Mouse (Mus musculus) monocyte, adult 2 months (primary cell): ENCODE data around the gene Itih5.

Source experiments
- DNase-seq, 2 experiments: peaks; one replicate each; pipeline ENCODE4 v3.0.0; 2022; ENCODE audit warnings: low spot score in 2 of 2, low read depth in 1 of 2

Gene Itih5

DNA sequence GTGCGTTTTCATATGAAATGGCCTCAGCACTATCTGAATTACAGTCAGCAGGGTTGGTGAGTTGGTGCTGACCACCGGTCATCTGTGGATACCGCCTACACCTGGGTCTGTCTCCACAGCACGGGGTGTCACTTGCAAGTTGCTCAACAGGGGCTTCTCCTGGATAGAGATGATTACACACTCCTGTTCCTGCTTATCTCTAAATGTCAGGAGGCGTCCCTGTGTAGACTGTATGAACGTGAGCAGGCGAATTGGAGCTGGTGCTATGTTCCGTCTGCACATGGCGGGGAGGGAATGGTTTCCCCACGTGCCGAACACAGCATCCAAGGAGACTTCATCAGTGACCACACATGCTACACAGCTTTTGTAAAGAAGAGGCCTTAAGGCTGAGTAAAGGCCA lies 13.9 kb downstream of the Itih5 start:
- DNase-seq: no peak

DNA sequence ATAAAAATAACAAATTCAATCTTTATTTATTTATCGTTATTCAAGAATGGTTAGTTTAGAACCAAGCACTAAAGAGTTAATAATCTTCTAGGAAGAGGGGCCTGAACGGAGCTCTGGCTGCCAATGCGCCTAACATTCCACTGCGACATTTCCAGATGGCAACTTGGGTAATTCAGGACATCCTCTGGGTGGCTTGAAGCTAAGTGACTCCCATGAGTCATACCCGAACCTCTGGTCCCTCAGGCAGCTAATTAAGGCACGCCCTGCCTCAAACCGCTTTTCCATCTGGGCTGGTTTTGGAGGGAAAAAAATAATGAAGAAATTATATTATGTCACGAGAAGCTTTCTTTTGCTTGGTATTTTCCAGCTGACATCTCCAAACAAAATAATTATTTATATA lies 14.6 kb downstream of the Itih5 start:
- DNase-seq: no peak

DNA sequence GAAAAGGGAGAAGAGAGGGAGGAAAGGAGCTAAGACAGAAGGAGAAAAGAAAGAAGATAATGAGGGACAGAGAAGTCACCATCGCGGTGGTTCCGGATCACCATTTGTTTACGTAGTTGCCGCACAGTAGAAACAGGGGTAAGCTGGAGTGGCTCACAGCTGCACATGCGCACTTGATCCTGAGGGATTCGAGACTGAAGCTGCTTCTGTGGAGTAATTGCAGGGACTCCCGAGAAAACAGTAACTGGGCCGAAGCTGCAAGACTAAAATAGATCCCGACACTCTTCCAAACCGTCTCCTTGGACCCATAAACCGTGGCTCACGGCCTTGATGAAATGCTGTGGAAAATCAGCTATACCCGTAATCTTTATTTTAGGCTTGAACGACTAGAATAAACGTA lies 16.6 kb downstream of the Itih5 start:
- DNase-seq: no peak

DNA sequence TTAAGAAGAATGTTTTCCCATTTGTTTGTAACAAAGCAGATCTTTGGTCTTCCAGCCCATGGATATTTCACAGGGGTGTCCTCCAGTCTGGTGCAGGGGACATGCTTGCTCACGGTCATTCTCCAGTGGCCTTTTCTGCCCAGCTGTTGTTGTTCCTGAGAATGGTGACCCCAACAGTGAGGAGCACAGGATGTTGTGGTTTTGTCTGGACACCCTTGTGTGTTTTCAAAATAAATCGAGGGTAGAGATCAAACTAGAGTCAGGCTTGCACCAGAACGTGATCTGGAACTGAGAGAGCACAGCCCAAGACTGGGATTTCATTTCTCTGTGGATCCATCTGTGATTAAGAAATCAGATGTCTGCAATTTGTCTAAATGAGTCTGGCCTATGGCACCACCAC lies 40.2 kb downstream of the Itih5 start:
- DNase-seq: no peak

DNA sequence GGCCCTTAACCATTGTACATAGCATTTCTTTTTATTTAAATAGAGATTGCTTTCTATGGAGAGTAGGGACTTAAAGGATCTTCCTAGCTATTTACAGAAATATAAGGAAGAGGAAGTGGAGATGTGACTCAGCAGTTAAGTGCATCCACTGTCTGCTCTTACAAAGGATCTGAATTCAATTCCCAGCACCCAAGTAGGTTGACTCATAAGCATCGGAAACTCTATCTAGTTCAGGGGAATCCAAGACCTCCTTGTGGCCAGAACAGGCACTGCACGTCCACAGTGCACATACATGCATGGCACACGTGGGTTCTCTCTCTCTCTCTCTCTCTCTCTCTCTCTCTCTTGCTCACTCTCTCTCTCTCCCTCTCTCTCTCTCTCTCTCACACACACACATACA lies 41.8 kb downstream of the Itih5 start:
- DNase-seq: no peak

DNA sequence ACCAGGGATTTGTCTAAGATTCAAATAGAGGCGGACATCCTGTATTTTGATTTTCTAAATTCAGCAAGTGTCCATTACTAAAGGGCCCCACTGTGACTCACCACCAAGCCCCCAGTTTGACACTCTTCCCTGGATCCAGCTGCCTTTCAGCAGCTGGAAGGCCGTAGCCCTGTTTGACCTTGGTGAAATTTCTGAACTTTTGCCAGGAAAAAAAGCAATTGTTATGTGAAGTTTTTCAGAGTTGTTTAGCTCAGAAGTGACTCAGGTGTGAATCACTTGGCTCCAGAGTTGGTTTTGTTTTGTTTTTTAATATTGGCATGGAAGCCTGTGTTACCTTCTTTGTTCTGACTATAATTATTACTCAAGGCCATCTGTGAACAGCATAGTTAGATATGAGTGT lies 46.0 kb downstream of the Itih5 start:
- no peak for DNase-seq

DNA sequence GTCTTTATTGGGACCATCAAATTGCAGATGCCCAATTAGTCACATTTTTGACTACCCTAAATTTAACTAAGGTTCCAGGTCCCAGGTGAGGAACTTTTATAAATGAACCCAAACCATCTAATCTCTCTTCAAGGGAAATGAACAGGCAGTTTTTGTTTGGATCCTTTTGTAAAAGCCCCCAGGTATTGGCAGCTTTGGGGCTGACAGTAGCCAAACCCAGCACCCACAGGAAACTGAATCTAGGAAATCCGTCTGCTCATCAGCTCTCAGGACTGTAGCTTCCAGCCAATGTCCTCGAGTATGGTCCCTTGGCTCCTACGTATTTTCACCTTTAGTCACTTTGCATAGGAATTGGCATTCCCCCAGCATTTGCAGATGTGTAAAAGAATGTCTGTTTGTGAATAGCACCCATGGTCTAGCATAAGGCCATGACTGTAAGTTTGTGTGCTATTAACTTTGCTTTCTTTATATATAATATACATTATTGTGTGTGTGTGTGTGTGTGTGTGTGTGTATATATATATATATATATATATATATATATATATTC lies 47.4 kb downstream of the Itih5 start:
- no peak for DNase-seq

DNA sequence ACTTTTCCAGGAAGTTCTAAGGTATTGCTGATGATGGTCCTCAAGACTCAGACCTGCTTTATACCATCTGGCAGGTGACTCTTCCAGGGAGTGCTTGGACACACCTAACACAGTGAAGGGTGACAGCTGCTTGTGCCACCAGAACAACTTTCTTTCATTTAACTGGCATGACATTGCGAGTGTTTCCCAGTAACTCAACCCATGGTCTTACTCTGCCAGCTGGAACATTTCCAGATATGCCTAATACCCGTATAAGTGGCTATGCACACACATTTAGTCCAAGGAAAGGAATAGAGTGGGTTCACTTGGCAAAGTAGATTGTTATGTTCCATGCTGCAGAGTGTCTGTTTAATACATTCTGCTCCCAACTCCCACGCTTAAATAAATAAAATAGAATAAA lies 50.9 kb downstream of the Itih5 start:
- no peak for DNase-seq

DNA sequence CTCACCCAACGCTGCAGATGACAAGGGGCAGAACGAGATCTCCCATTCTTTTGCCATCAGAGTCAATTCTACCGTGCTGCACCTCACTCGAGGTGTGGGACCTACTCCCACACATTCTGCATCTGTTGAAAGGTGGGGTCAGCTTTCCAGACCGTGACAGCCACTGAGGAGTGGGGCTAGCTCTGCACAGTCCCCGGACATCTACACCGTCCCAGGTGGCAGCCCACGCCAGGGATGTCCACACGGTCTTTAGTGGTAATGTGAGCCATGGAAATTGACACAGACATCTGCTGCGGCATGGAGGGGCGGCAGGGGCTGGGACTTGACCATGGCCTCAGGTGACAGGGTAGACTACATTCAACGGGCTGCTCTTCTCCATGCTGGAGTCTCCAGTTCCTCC lies 60.1 kb downstream of the Itih5 start:
- no peak for DNase-seq

DNA sequence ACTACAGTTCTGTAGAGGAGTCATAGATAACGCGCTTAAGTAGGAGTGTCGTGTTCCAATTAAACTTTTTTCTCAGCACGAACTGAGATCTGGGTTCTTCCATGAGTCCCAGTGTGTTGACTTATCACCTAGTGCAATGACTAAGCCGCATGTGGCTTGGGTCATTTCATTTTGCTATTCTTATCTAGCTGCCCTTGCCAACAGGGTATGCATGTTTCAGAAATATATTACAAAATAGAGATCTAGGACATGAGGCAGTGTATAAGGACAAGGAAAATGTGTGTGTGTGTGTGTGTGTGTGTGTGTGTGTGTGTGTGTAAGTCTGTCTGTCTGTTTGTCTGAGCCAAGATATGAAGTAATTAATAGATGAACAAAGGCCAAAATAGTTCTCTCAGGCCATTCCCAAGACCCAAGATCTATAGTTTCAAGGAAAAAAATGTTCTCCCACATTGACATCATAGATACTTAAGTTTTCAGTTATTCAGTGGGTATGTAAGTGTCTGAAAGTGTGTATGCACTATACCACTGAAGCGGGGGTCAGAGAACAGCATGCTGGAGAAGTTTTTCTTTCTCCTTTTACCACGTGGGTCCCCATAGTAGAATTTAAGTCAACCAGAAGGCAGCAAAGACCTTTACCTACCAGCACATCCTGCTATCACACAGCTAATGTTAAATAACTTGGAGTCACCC lies 62.6 kb downstream of the Itih5 start:
- no peak for DNase-seq

DNA sequence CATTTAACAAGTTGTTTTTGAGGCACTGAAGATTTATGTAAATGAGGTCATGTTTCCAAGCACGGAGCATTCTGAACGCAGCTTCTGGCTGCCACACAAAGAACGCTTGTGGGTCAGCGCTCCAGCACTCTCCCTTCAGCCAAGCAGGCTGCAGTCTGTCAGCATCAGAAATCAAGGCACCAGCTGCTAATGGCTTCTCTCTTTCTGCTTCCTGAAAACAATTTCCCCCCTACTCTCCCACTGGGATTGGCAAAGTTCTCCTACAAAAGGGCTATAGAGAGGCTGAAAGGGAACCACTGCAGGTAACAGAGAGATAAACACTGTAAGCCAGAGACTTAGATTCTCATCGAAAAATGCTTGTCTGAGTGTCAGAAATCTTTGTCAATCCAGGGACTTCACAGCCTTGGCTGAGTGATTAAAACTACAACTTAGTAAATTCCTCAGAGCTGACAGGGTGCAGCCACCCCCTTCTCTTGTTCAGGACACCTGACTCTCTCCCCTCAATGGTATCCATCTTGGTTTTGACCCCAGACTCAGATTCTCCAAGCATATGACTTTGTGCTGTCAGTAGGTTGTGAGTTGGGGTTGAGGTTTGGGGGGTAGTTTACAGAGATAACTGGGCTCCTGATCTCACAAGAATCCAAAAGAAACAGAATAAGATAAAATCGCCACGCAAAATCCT lies 63.3 kb downstream of the Itih5 start:
- no peak for DNase-seq

DNA sequence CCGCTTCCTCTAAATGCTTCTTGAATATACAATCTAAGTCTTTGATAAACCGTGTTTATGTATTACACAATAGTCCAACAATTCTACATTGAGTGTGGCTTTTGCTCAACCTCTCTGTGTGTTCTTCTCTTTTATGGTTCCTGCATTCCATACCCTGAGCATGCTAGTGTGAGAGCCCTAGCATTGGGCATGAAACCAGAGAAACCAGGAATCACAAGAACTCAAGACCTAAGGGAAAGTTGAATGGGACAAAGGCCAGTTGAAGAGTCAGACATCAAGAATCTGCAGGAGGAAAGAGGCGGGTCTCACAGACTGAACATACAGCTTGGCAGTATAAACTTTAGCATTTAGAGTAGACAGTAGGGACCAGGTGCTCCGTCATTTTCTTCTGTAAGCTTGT lies 68.5 kb downstream of the Itih5 start:
- DNase-seq: no peak

DNA sequence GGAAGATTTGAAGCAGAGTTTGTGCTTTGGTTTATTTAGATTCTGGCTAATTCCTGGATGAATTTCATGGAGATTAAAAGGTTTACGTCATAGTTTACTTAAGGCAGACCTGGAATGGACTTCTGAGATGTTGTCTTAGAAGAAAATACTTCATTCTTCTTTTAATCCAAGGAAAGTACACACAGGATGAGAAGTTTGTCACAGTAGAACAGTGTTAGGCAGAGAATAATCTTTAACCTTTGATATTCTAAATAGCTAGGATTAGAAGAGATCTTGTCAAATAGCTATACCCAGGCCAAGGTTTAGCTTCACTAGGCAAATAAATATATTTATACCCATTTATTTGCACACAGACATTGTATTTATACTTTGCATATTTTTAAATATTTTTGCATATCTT lies 73.5 kb downstream of the Itih5 start:
- DNase-seq: no peak

DNA sequence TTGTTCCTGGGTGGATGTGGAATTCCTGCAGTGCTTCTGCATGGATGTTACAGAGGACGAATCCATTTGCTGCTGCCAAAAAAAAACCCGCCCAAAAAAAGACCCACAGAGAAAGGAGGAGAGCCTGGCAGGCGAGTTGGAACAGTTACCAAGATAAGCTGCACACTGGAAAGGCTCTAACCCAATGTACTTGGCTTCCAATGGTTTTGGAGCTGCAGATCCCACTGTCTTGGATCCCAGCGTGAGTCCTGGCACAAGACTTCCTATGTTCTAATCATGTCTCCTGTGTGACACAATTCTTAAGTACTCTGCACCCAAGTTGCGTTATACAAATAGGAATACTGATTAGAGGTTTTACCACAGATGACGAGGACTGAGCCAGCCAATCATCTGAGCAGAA lies 78.6 kb downstream of the Itih5 start:
- no peak for DNase-seq

DNA sequence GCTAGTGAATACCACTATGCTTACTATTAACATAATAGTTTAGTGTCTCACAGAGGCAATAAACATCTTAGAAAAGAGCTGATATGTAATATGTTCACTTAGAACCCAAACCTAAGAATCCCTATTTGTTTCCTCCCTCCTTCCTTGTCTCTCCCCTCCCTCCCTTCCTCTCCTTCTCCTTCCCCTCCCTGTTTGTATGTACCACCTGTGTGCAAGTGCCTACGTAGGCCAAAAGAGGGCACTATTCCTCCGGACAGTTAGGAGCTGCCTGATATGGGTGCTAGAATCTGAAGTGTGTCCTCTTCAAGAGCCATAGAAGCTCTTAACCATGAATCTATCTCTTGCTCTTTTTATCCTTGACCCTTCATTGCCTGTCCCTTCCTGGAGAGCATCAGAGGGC lies 83.2 kb downstream of the Itih5 start:
- no peak for DNase-seq

DNA sequence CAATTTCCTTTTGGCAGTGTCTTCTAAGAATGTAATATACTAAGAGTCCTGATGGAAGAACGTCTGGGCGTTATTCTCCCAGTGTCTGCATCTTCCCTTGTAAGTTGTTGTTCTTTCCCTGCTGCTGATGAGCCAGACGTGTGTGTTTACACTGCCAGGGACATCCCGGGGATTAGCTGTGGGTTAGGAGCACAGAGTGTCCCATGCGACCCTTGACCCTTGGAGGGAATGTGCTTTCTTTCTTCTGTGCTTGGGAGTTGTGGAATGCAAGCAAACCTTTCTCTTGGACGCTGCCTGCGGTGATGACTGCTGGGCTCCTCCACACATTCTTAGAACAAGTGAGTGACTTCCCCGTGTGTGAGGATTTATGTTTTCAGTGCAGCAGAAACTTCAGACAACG lies 89.6 kb downstream of the Itih5 start:
- DNase-seq: no peak

DNA sequence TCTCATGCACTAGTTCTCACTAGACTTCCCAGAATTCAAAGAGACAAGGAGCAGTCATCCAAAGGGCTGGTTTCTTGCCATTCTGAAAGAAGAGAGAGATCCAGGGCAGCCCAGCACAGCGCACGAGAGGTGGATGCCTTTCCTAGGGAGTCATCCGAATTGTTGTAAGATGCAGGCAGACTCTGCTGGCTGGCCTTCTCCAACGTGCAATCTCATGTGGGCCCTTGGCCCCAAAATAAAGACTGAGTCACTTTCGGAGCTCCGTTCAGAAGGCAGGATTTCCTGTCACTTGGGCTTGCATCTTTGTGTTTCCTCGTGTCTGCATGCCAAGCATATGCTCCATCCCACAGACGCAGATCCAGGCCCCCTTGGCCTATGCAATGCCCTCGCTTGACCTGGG lies 97.1 kb downstream of the Itih5 start:
- no peak for DNase-seq

DNA sequence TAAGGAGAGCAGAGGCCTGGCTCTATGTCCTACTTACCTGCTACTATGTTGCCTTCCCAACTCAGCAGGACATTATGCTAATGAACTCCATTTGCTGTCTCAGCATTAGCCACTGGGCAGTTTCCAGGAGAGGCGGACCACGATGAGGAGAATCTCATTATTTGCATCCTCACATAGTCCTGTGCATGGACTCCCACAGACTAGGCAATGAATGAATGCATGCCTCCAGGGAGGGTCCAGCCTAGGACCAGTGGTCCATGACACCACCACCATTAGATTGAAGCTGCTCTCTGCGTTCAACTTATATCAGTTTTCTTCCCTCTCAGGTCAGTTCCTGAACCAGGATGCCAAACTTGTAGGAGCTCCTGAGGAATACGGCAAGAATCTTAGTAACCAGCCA lies 97.6 kb downstream of the Itih5 start:
- no peak for DNase-seq

DNA sequence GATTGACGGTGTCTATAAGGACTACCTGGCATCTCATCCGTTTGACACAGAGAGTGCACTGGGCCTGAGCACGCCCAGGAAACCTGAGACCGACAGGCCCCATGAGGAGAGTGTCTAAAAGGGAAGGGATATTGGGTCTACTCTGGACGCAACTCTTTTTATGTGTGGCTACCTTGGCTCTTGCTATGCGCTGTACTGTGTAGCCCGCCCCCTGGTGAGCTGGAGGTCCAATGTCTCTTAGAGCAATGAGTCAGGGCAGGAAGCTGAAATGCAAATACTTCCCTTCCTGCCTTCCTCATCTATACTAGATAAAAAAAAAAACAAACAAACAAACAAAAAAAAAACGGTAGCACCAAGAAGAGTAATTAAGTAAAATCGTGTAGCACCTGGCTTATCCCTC lies 98.1 kb downstream of the Itih5 start:
- DNase-seq: no peak

DNA sequence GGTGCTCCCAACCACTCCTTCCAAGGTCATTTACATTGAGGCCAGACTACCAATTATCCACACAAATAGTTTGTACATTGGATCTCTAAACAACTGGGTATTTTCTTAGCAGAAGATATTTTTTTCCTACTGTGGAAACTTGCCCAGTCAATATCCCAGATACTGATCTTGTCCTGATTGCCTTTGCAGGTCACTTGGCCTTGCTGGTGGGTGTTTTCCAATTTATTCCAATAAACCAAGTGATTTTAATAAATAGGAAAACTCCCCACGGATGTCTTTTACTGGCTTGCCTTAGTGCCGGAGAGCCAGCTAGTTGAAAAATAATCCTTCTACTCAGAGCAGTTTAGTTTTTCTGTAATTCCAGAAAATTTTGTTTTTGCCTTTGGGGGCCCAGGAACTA lies 98.6 kb downstream of the Itih5 start:
- no peak for DNase-seq

DNA sequence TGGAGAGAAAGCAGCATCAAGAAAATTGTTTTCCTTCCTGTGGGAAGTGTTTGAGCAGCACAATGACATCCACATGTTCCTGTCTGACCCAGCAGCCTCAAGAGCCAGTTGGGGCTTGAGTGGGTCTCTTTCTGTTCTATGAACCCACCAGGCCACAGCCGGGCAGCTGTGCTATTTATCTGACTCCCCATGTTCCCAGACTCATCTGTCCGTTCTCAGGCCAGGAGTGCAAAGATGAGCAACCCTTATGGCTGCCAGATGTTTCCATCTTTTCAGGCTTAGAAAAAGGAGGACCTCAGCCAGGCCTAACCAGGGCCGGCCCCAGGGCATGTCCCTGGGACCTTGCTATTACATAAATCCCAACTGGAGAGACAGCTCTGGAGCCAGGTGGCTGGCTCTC lies 100.0 kb downstream of the Itih5 start:
- DNase-seq: no peak

DNA sequence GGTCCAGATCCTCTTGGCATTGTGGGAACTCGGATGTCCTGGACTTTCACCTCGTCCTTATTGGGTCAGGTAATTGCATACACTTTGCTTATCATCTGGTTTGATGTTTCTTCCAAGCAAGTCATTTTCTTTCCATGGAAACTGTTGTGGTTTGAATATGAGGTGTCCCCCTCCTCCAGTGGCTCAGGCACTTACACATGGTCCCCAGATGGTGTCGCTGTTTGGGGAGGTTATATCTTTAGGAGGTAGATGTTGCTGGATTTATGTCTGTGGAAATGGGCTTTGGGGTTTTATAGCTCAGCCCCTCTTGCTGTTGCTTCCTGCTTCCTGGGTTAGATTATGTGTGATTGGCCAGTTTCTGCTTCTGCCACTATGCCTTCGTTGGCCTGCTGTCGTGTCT lies 103.6 kb downstream of the Itih5 start:
- no peak for DNase-seq

DNA sequence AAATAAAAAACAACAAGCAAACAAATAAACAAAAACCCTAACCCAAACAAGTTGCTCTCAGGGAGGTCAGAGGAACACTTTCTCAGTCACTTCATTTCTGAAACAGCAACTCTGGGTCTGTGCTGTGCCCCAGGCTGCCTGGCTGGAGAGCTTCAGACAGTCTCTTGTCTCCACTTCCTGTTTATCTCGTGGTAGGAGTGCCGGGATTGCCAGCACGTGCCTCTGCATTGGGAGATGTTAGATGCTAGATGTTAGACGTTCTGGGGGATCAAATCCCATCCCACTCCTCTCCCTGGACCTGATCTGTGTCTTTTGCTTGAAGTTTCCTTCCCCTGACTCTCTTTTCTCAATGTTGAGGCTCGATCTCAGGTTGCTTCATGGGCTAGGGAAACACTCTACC lies 104.9 kb downstream of the Itih5 start:
- DNase-seq: no peak
